Mouse (Mus musculus) heart, embryonic 14.5 days (tissue): ENCODE data around the gene Cdca3. TPM values are rescaled to one million over a fixed set of nuclear protein-coding genes. Genes with fewer than 3 reads are reported as not detected.

Experiments used
- ATAC-seq: fragments of 200-750 bp; cut with Nextera tagmentation; 2 replicates; pipeline ENCODE4 v1.8.0; 2017; ENCODE audit warnings: low read depth, moderate TSS enrichment; ENCODE audit not compliant: insufficient number of reproducible peaks, insufficient read depth, low FRiP score
- H3K27ac ChIP-seq, 2 experiments: fragments of 200-500 bp in 1 of 2; fragments of 300-500 bp in 1 of 2; sonication (generic) in 1 of 2; replicated peaks in 1 of 2; 2 replicates each; pipeline ENCODE4 v1.5.1; 2012 to 2014; ENCODE audit warnings: low read depth in 2 of 2, low read length in 2 of 2, control low read depth in 1 of 2, mild to moderate bottlenecking in 1 of 2, mixed read lengths in 1 of 2; ENCODE audit not compliant: control insufficient read depth in 1 of 2, insufficient read depth in 1 of 2
- H3K27me3 ChIP-seq: fragments of 300-500 bp; sonication (generic); 2 replicates; pipeline ENCODE4 v1.6.1; 2014; ENCODE audit warnings: mild to moderate bottlenecking, low read length, control low read depth; ENCODE audit not compliant: control insufficient read depth, insufficient read depth
- H3K36me3 ChIP-seq: fragments of 300-500 bp; sonication (generic); 2 replicates; pipeline ENCODE4 v1.6.1; 2014; ENCODE audit warnings: mild to moderate bottlenecking, control low read depth, low read length, mixed read lengths; ENCODE audit not compliant: control insufficient read depth, insufficient read depth
- H3K4me1 ChIP-seq, 2 experiments: fragments of 200-500 bp in 1 of 2; fragments of 300-500 bp in 1 of 2; sonication (generic) in 1 of 2; 2 replicates each; pipeline ENCODE4 v1.6.1; 2012 to 2014; ENCODE audit warnings: low read length in 2 of 2, control low read depth in 1 of 2, mixed read lengths in 1 of 2; ENCODE audit not compliant: control insufficient read depth in 2 of 2, insufficient read depth in 2 of 2
- H3K4me2 ChIP-seq: fragments of 300-500 bp; sonication (generic); 2 replicates; pipeline ENCODE4 v1.6.1; 2014; ENCODE audit warnings: mild to moderate bottlenecking, low read length
- H3K4me3 ChIP-seq, 2 experiments: fragments of 200-500 bp in 1 of 2; fragments of 300-500 bp in 1 of 2; sonication (generic) in 1 of 2; 2 replicates each; pipeline ENCODE4 v1.5.1; 2012 to 2014; ENCODE audit warnings: low read length in 2 of 2, mild to moderate bottlenecking in 2 of 2, control low read depth in 1 of 2, low read depth in 1 of 2, moderate library complexity in 1 of 2; ENCODE audit not compliant: control insufficient read depth in 1 of 2, insufficient read depth in 1 of 2
- H3K9ac ChIP-seq: fragments of 300-500 bp; sonication (generic); 2 replicates; pipeline ENCODE4 v1.6.1; 2014; ENCODE audit warnings: mild to moderate bottlenecking, low read length
- H3K9me3 ChIP-seq: fragments of 300-500 bp; sonication (generic); 2 replicates; pipeline ENCODE4 v1.6.1; 2016; ENCODE audit warnings: low read length, control low read depth; ENCODE audit not compliant: control insufficient read depth
- WGBS: fragments of 180-500 bp; shearing (Covaris S2); extraction: QIAGEN DNeasy Blood & Tissue Kit; methylation state at CpG from one replicate; pipeline ENCODE4 v1.1.7; 2014; 5-methylcytosine and 5-hydroxymethylcytosine counted together
- polyA plus RNA-seq: library from polyadenylated mRNA; unstranded; fragments of >200 nt; fragmentation: Nextera tagmentation; extraction: Ambion mirVana; gene quantifications from 2 replicates; pipeline ENCODE4 v1.2.1, GENCODE M21; 2014

Gene Cdca3
- polyA plus RNA-seq, 1 experiment from 2014 or later = 139 TPM

DNA sequence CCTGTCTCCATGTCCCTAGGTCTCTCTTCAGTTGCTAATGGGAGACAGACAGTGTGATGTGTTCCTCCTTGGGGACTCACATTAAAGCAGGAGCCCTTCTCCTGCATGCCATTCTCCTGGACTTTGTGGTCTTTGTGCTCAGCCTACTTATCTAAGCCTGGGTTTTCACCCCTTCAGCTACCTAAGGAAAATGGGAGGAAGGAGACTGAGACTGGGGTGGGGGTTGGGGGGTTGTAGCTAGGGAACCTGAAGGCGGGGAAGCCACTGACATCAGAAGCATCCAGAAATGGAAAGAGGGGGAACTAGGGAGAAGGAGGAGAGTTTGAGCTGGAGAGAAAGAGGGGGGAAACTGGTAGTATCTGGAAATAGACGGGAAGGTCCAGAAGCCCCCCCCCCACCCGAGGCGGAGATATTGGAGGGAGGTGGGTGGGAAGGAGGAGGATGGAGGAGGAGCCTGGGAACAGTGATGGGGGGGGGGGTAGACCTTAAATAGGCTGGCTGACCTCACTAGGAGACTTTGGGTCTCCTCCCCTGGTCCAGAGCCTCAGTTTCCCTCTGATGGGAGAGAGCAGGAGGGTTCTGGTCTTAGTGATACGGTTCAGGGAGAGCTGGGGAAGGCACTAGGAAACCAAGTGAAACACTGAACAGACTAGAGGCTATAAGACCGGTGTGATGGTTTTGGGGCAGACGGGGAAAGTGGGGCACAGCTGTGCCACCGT, 33.2 kb downstream of the Cdca3 start:
- no peaks in the 10 kb centered on the region for H3K36me3 ChIP-seq
- H3K9me3 ChIP-seq = no peaks in the 10 kb centered on the region
- WGBS = 22% methylated on average over 8 of the region's 8 CpGs
- H3K27ac ChIP-seq = no peak overlapping the region
- H3K4me2 ChIP-seq = peak overlapping the region; percentile 96
- H3K27me3 ChIP-seq = peaks cover 37% of the 10 kb centered on the region
- peak overlapping the region; percentile 77; the same call in 1 of the 2 replicates for H3K9ac ChIP-seq
- peak overlapping the region; percentile 54 to 62 for H3K4me3 ChIP-seq
- peaks cover 14 to 24% of the 10 kb centered on the region in 2 experiments; a peak in 3 of 4 replicates for H3K4me1 ChIP-seq
- no peak for ATAC-seq

DNA sequence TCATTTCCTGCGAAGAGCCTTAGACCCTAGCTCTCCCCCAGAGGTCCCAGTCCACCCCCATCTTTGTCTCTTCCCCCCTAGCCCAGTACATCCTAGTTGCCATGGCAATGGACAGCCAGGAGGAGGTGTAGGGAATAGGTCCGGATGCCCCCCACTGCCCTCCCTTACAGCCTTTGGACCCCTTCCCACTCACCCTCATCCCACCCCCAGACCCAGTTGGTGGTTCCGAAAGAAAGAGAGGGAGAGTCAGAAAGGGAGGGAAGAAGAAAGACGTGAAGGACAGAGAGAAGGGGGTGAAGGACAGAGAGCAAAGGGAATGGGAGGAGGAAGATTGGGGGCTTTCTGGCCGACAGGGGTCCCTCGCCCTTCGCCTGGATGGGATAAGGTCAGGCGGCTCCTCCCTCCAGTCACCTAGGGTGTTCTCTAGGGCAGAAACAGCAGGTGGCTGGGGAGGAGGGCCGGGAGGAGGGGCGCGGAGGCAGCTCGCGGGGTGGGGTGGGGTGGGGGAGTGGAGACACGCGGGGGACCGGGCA, 33.8 kb downstream of the Cdca3 start:
- Histone ChIP-seq H3K9me3 (no peaks in the 10 kb centered on the region), H3K27ac (no peak overlapping the region), H3K4me3 (peak overlapping the region; percentile 54 to 62), H3K9ac (peak overlapping the region; percentile 77), H3K4me1 (peaks cover 14 to 22% of the 10 kb centered on the region in 2 experiments; a peak in 3 of 4 replicates), H3K4me2 (peak overlapping the region; percentile 96), H3K27me3 (peaks cover 32% of the 10 kb centered on the region), H3K36me3 (no peaks in the 10 kb centered on the region)
- 1% methylated on average over 15 of the region's 16 CpGs for WGBS
- 0 out of 2 replicates have a peak, but pooled peaks have one; percentile 8 for ATAC-seq

DNA sequence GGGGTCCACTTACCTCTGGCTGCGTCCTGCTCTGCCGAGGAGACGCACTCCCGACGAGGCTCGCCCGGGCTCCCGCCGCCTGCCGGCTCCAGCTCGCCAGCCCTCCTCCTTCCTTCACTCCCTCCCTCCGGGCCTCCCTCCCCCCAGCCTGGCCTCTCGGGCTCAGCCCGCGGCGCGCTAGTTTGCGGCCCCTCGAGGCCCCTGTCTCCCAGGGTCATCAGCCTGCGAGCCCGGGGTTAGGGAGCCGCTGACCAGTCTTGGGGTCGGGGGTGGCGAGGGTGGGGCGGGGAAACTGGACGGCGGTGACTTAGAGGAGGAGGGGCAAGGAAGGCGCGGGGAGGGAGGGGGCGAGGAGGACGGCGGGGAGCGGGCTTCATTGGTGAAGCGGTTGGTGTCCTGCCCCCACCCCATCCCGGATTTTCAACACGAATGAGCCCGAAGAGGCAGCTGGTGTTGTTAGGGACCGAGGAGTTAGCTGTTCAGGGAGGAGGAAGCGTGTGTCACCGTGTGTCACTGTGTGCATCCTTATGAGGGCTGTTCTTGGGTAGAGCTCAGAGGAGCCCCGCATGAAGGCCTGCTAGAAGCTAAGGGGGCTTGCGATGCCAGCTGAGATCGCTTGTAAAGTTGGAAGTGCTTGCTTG, 34.4 kb downstream of the Cdca3 start, which contains the start of gene Gpr162:
Gpr162 (minus strand) TSS at position 326 of the 641 bp plus-strand sequence.
- H3K9ac ChIP-seq = peak within 1 kb of the TSS; percentile 77
- peak within 1 kb of the TSS; percentile 96 for H3K4me2 ChIP-seq
- H3K9me3 ChIP-seq = no peaks in the 10 kb centered on the region
- H3K4me1 ChIP-seq = peaks cover 14 to 21% of the 10 kb centered on the region in 2 experiments; a peak in 3 of 4 replicates
- ATAC-seq = peak; percentile 45; the same call in 1 of the 2 replicates
- H3K4me3 ChIP-seq = peak within 1 kb of the TSS; percentile 54 to 62
- under 1% methylated on average over 39 of the region's 43 CpGs for WGBS
- no peak within 1 kb of the TSS for H3K27ac ChIP-seq
- peaks cover 32% of the 10 kb centered on the region for H3K27me3 ChIP-seq
- no peaks in the 10 kb centered on the region for H3K36me3 ChIP-seq

DNA sequence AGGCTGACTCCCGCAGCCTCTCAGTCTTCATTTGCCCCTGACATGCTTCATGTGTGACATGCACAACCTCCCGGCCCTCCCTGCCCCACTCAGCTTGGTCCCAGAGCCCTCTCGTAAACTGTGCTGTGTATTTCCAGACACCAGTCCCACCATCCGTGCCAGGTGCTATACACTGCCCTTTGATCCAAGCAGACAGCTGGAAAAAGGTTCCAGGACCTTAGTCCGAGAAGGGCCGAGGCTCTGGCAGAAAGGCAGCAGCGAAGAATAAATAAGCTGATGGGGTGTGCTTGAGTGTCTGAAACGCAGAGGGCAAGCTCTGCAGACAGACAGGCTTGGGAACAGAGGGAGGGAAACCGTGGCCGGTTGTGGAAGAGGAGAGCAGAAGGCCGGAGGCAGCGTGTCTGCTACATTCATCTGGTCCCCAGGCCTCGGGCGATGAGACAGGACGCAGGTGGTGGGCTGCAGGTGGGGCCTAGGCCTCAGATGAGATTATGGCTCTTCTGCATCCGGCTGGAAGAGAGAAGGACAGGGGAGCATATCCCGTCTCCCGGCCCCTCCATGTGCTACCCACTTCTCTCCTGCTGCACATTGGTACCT, 36.5 kb downstream of the Cdca3 start:
- ATAC-seq = no peak
- WGBS = 62% methylated on average over 18 of the region's 18 CpGs

DNA sequence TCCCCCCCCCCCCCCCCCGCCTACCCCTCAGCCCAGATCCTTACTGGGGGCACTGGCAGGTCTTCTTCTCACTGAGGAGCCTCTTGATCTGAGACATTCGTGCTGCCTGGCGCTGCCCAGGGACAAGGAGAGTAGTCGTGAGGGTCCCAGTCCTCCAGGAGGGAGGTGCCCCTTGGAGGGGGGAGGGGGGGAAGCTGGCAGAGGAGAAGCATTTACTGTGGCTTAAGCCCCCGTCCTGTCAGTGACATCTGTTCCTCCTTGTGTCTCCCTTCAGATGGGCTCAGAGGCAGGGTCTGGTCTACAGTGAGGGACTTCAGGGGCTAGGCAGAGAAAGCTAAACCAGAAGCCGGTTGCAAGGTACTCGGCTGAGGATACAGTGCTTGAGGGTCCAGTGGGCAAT, 37.2 kb downstream of the Cdca3 start:
- Histone ChIP-seq H3K9ac (no peak overlapping the region), H3K27me3 (peaks cover 22% of the 10 kb centered on the region), H3K4me3 (no peak overlapping the region), H3K9me3 (no peaks in the 10 kb centered on the region), H3K27ac (no peak overlapping the region), H3K4me2 (no peak overlapping the region), H3K36me3 (no peaks in the 10 kb centered on the region), H3K4me1 (peaks cover 11 to 13% of the 10 kb centered on the region in 2 experiments; a peak in 3 of 4 replicates)
- ATAC-seq = no peak
- 59% methylated on average over 6 of the region's 7 CpGs for WGBS

More for the DNA sequence above, 36.5 kb downstream of the Cdca3 start:
- H3K9me3 ChIP-seq = no peaks in the 10 kb centered on the region
- H3K9ac ChIP-seq = no peak overlapping the region
- no peak overlapping the region for H3K4me3 ChIP-seq
- no peak overlapping the region for H3K4me2 ChIP-seq
- H3K4me1 ChIP-seq = peaks cover 11 to 16% of the 10 kb centered on the region in 2 experiments; a peak in 3 of 4 replicates
- no peaks in the 10 kb centered on the region for H3K36me3 ChIP-seq
- peaks cover 24% of the 10 kb centered on the region for H3K27me3 ChIP-seq
- H3K27ac ChIP-seq = no peak overlapping the region

DNA sequence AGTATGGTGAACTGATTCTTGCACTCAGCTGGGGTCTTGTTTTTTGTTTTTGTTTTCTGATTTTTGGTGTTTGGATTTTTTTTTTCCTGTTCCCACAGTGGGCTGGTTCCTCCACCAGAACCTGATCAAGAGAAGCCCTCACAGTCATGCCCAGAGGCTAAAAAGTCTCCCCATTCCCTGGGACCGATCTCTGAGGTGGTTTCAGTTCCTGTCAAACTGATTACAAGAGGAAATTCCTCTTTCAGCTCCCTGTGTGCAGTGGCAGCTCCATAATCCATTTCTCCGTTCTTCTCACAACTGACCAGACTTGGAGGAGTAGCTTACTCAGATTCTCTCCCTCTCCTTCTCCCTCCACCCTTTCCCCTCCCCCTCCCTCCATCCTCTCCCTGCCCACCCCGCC, 45.0 kb downstream of the Cdca3 start:
- WGBS = 25% methylated on average over 3 of the region's 3 CpGs
- Histone ChIP-seq H3K9me3 (no peaks in the 10 kb centered on the region), H3K4me3 (no peak overlapping the region), H3K27ac (no peak overlapping the region), H3K36me3 (no peaks in the 10 kb centered on the region), H3K9ac (no peak overlapping the region), H3K4me1 (no peaks in the 10 kb centered on the region), H3K27me3 (no peaks in the 10 kb centered on the region), H3K4me2 (no peak overlapping the region)
- no peak for ATAC-seq

DNA sequence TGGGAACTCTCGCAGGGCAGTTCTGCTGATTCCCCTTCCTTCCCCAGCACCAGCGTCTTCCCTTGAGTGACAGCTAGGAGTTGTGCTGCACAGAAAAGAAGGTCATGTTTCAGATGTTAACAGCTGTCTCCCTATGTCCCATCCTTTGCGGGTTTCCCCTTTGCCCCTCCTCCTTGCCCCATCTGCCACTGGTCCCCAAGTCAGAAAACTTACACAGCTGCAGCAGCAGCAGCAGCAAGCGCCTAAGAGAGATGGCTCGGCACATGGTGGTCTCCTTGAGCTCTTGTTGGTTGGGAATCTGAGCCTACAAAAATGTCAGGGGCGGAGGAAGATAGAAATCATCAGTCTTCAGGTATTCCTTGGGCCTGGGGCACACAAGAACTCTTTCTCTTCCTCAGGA, 50.0 kb downstream of the Cdca3 start:
- Histone ChIP-seq H3K27me3 (no peaks in the 10 kb centered on the region), H3K4me3 (no peak overlapping the region), H3K27ac (no peak overlapping the region), H3K36me3 (no peaks in the 10 kb centered on the region), H3K4me2 (no peak overlapping the region), H3K9me3 (no peaks in the 10 kb centered on the region), H3K4me1 (no peaks in the 10 kb centered on the region), H3K9ac (no peak overlapping the region)
- WGBS = 55% methylated on average over 6 of the region's 6 CpGs
- no peak for ATAC-seq
